Mouse (Mus musculus) midbrain, embryonic 14.5 days (tissue): ENCODE measurements at regions not wholly inside any gene's neighbourhood (a gene's known extent, or its start where the extent isn't known, plus 50 kb on each side); places are given as distances from the start of the nearest gene placed in this dataset.

Experiments
- ATAC-seq: fragments of 200-750 bp; cut with Nextera tagmentation; 2 replicates; pipeline ENCODE4 v1.8.0; 2017; ENCODE audit warnings: moderate number of reproducible peaks, moderate library complexity; ENCODE audit not compliant: low FRiP score, low TSS enrichment
- DNase-seq: peaks from one replicate; pipeline ENCODE4 v3.0.0-alpha.2; 2015
- H3K27ac ChIP-seq: fragments of 300-500 bp; sonication (generic); replicated peaks from 2 replicates; pipeline ENCODE4 v1.5.1; 2014; ENCODE audit warnings: mild to moderate bottlenecking, low read depth, low read length, moderate library complexity
- H3K27me3 ChIP-seq: fragments of 300-500 bp; sonication (generic); 2 replicates; pipeline ENCODE4 v1.6.1; 2014; ENCODE audit warnings: low read length, control low read depth, mixed read lengths; ENCODE audit not compliant: control insufficient read depth, insufficient read depth
- H3K36me3 ChIP-seq: fragments of 300-500 bp; sonication (generic); 2 replicates; pipeline ENCODE4 v1.6.1; 2014; ENCODE audit warnings: low read length, control low read depth; ENCODE audit not compliant: control insufficient read depth, insufficient read depth
- H3K4me1 ChIP-seq: fragments of 300-500 bp; sonication (generic); 2 replicates; pipeline ENCODE4 v1.6.1; 2014; ENCODE audit warnings: mild to moderate bottlenecking, antibody characterized with exemption, low read length, control low read depth; ENCODE audit not compliant: control insufficient read depth, insufficient read depth
- H3K4me2 ChIP-seq: fragments of 300-500 bp; sonication (generic); 2 replicates; pipeline ENCODE4 v1.6.1; 2014; ENCODE audit warnings: mild to moderate bottlenecking, low read length, moderate library complexity
- H3K4me3 ChIP-seq: fragments of 300-500 bp; sonication (generic); replicated peaks from 2 replicates; pipeline ENCODE4 v1.5.1; 2014; ENCODE audit warnings: low read depth, low read length
- H3K9ac ChIP-seq: fragments of 300-500 bp; sonication (generic); replicated peaks from 2 replicates; pipeline ENCODE4 v1.6.1; 2014; ENCODE audit warnings: mild to moderate bottlenecking, low read length, moderate library complexity
- H3K9me3 ChIP-seq: fragments of 300-500 bp; sonication (generic); 2 replicates; pipeline ENCODE4 v1.6.1; 2016; ENCODE audit warnings: low read length, control low read depth, mixed read lengths; ENCODE audit not compliant: control insufficient read depth
- WGBS: fragments of 180-500 bp; shearing (Covaris S2); extraction: QIAGEN DNeasy Blood & Tissue Kit; methylation state at CpG from one replicate; pipeline ENCODE4 v1.1.7; 2014; 5-methylcytosine and 5-hydroxymethylcytosine counted together

DNA sequence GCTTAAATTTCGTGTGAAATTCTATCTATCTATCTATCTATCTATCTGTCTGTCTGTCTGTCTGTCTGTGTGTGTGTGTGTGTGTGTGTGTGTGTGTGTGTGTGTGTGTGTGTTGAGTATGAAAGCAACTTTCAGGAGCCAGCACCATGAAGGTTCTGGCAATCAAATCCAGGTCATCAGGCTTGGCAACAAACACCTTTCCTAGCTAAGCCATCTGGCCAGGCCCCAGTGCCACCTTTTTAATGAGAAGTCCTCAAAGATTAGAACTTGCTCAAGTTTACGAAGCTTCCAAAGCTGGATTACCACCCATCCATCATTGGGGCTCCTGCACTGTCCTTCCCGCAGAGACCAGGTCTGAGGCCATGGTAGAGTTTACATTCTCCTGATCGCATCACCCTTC, 325.0 kb downstream of the Gm49356 start:
- no peak overlapping the region for H3K27ac ChIP-seq
- no peaks in the 10 kb centered on the region for H3K4me1 ChIP-seq
- DNase-seq: no peak
- no peak for ATAC-seq
- H3K9ac ChIP-seq: no peak overlapping the region
- H3K27me3 ChIP-seq: no peaks in the 10 kb centered on the region
- no peak overlapping the region for H3K4me2 ChIP-seq
- H3K4me3 ChIP-seq: no peak overlapping the region
- 93% methylated on average over 4 of the region's 4 CpGs for WGBS
- no peaks in the 10 kb centered on the region for H3K9me3 ChIP-seq
- no peaks in the 10 kb centered on the region for H3K36me3 ChIP-seq

DNA sequence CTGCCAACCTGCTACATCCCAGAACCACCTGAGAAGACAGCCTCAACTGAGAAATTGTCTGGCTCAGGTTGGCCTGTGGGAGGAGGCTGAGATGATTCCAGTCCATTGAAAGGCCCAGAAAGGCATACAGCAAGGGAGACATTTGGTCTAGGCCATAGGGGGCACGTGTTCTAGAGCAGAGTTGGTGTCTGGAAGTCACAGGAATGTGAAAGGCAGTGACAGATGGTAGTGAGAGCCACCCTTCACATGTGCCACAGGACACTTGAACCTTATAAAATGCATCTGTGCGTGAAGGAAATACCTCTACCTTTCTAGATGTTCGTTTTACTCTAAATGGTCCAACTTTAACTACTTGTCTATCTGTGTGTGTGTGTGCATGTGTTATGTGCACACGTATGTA, 326.1 kb downstream of the Gm49356 start:
- no peak overlapping the region for H3K4me3 ChIP-seq
- WGBS: 86% methylated on average over 4 of the region's 4 CpGs
- no peak for ATAC-seq

DNA sequence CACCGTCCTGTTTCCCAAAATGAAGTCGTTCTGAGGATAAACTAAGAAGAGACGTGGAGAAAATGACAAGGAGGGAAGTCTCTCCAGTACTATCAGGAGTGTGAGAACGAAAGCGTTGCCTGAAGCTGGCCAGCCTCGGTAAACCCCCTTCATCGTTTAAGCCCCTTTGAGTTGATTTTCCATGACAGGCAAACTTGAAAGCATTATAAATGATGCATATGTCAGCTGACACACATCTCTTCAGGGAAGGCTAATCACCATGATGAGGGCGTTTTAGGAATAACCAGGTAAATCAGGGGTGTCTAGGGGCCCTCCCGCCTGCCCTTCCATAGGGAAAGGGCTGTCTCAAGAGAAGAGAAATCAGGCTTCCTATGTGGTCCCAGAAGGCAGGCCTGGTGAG, 328.4 kb downstream of the Gm49356 start:
- Histone ChIP-seq H3K36me3 (no peaks in the 10 kb centered on the region), H3K4me1 (no peaks in the 10 kb centered on the region), H3K4me3 (no peak overlapping the region), H3K27ac (no peak overlapping the region), H3K4me2 (no peak overlapping the region), H3K9ac (no peak overlapping the region), H3K27me3 (no peaks in the 10 kb centered on the region), H3K9me3 (no peaks in the 10 kb centered on the region)
- DNase-seq (peak; percentile 26), ATAC-seq (no peak)
- WGBS: 65% methylated on average over 9 of the region's 9 CpGs

More for the DNA sequence above, 326.1 kb downstream of the Gm49356 start:
- H3K27ac ChIP-seq: no peak overlapping the region
- no peak overlapping the region for H3K9ac ChIP-seq
- H3K36me3 ChIP-seq: no peaks in the 10 kb centered on the region
- no peaks in the 10 kb centered on the region for H3K4me1 ChIP-seq
- H3K4me2 ChIP-seq: no peak overlapping the region
- DNase-seq: no peak
- H3K27me3 ChIP-seq: no peaks in the 10 kb centered on the region
- H3K9me3 ChIP-seq: no peaks in the 10 kb centered on the region

DNA sequence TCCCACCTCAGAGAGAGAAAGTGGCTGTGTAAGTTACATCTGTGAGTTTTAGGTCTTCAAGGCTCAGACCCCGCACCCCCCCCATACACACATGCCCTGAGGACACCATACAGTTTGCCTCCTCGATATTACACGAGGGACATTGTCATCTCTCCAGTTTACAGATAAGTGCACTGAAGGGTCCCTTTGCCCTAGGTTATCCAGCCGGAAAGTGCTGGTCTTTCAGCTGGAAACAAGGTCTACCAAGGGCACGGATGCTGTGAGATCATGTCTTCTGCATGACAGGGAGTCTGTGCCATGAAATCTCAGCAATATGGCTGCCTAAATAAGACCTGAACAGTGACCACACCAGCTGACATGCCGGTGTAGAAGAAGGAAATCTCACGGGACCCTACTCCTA, 329.8 kb downstream of the Gm49356 start:
- DNase-seq: no peak
- H3K36me3 ChIP-seq: no peaks in the 10 kb centered on the region
- H3K9ac ChIP-seq: no peak overlapping the region
- H3K4me1 ChIP-seq: no peaks in the 10 kb centered on the region
- no peak overlapping the region for H3K27ac ChIP-seq
- no peak overlapping the region for H3K4me3 ChIP-seq
- ATAC-seq: no peak
- H3K4me2 ChIP-seq: no peak overlapping the region
- no peaks in the 10 kb centered on the region for H3K9me3 ChIP-seq
- WGBS: 86% methylated on average over 7 of the region's 7 CpGs
- no peaks in the 10 kb centered on the region for H3K27me3 ChIP-seq

DNA sequence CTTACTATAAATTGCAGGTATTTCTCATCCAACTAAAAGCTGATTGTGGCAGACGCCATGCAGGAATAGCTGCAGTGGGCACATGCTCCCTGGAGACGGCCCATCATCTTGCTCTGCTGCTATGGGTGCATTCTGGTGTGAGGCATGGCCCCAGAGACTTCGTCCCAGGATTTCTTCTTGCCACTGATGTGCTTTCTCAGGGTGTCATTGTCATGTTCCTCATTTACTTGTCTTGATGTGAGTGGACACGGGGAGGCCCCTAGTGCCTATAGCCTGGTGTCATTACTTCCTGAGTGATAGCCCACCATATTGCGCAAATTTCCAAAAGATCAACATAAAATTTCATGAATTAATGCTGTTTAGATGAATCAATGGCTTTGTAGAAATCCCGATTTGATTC, 336.5 kb downstream of the Gm49356 start:
- no peak overlapping the region for H3K4me3 ChIP-seq
- H3K4me2 ChIP-seq: no peak overlapping the region
- DNase-seq (no peak), ATAC-seq (no peak)
- no peaks in the 10 kb centered on the region for H3K4me1 ChIP-seq
- H3K36me3 ChIP-seq: no peaks in the 10 kb centered on the region
- no peaks in the 10 kb centered on the region for H3K9me3 ChIP-seq
- 86% methylated on average over 6 of the region's 6 CpGs for WGBS
- no peak overlapping the region for H3K9ac ChIP-seq
- H3K27ac ChIP-seq: no peak overlapping the region
- no peaks in the 10 kb centered on the region for H3K27me3 ChIP-seq

DNA sequence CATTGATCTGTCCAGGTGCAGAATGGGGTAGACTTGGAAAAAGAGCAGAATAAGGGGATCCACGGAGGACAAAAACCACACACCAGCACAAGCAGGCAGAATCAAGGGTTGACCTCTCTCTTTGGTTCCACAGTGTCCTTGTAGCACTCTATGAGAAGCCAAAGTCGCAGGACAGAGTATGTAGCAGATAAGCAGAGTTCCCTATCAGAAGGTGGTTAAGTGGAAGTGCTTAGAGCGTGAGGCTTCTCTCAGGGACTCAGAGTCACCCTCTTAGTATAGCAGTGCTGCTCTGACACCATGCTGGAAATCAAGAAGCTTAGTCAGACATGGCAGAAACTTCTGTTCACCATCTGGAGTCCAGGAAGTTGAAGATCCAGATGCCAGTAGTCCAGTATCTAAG, 338.2 kb downstream of the Gm49356 start:
- no peak overlapping the region for H3K9ac ChIP-seq
- DNase-seq: no peak
- no peaks in the 10 kb centered on the region for H3K36me3 ChIP-seq
- no peak overlapping the region for H3K4me2 ChIP-seq
- no peaks in the 10 kb centered on the region for H3K9me3 ChIP-seq
- WGBS: 84% methylated on average over 3 of the region's 3 CpGs
- ATAC-seq: no peak
- H3K4me3 ChIP-seq: no peak overlapping the region
- H3K27ac ChIP-seq: no peak overlapping the region
- H3K27me3 ChIP-seq: no peaks in the 10 kb centered on the region
- H3K4me1 ChIP-seq: no peaks in the 10 kb centered on the region

DNA sequence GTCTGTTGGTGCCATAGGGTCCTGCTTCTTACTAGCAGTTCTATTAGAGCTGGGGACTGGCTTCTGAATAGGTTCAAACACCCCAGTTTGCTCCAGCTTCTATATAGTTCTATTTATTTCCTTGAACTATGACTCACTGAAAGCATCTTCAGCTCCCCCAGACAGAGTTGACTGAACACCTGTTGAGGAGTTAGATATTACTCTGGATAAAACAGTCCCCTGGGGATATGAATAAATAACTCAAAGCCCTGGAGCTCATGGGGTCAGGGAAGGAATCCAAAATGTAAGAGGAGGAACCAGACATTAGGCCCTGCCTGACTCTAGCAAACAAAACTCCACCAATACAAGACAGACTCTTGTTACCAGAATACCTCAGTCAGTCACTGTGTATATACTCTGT, 341.4 kb downstream of the Gm49356 start:
- H3K9ac ChIP-seq: no peak overlapping the region
- H3K27ac ChIP-seq: no peak overlapping the region
- H3K4me3 ChIP-seq: no peak overlapping the region
- DNase-seq: no peak
- no peaks in the 10 kb centered on the region for H3K4me1 ChIP-seq
- 0 out of 2 replicates have a peak, but pooled peaks cover 3% of the 10 kb centered on the region for H3K9me3 ChIP-seq
- no peak overlapping the region for H3K4me2 ChIP-seq
- no peaks in the 10 kb centered on the region for H3K36me3 ChIP-seq
- no peaks in the 10 kb centered on the region for H3K27me3 ChIP-seq
- ATAC-seq: no peak

DNA sequence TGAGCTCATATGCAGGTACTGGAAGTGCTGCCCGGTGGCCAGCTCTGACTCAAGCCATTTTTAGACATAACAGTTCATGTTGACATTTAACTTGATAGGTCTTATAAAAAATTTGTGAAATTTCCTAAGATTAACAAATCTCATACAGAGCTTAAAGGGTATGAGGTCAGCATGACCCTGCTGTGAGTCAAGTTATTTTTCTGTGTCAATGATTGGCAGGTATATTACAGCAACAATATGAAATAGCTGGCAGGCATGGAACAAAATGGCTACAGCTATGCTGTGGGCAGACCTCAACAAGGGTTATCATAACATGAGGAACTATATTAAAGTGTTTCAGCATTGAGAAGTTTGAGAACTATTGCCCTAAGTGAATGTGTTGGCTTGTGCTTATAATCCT, 342.6 kb downstream of the Gm49356 start:
- 89% methylated on average over 1 of the region's 1 CpGs for WGBS
- Histone ChIP-seq H3K4me3 (no peak overlapping the region), H3K4me2 (no peak overlapping the region), H3K4me1 (no peaks in the 10 kb centered on the region), H3K9me3 (0 out of 2 replicates have a peak, but pooled peaks cover 3% of the 10 kb centered on the region), H3K27ac (no peak overlapping the region), H3K27me3 (no peaks in the 10 kb centered on the region), H3K9ac (no peak overlapping the region), H3K36me3 (no peaks in the 10 kb centered on the region)
- ATAC-seq (no peak), DNase-seq (no peak)

DNA sequence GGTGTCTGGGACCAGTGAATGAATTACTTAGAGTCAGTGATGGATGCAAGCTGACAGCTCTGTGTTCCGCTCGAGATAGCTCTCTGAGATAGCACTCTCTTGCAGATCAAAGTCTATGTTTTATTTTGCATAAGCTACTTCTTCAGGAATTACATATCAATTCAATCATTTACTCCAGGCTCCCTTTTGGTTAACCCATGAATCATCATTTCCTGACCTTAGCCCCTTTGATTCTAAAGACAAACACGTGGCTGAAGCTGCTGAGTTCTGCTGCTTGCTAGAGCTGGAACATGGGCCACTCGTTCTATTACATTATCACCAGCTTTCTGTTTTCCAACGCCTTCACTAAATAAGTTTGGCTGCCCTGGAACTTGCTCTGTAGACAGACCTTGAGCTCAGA, 343.2 kb downstream of the Gm49356 start:
- ATAC-seq (no peak), DNase-seq (no peak)
- H3K4me2 ChIP-seq: no peak overlapping the region
- H3K4me3 ChIP-seq: no peak overlapping the region
- H3K9ac ChIP-seq: no peak overlapping the region
- 80% methylated on average over 5 of the region's 5 CpGs for WGBS
- H3K36me3 ChIP-seq: no peaks in the 10 kb centered on the region
- no peaks in the 10 kb centered on the region for H3K27me3 ChIP-seq
- H3K27ac ChIP-seq: no peak overlapping the region
- no peaks in the 10 kb centered on the region for H3K4me1 ChIP-seq
- 0 out of 2 replicates have a peak, but pooled peaks cover 3% of the 10 kb centered on the region for H3K9me3 ChIP-seq
